Mouse (Mus musculus) c-Kit-positive CD71-negative TER-119-negative erythroid progenitor cells, embryonic 14.5 days (primary cell): ENCODE results near the gene Ugt2b38.
"Not testable (repeated sequence)": the region's sequence is repeated elsewhere in the genome, so short reads cannot be mapped to it uniquely, and the experiment has no call there.

Experiments used
- DNase-seq: peaks from one replicate; pipeline ENCODE4 v3.0.0-alpha.2; 2013; ENCODE audit warnings: low read depth

The Ugt2b38 gene

GRCm38 (mm10) chr5:87424041-87424440, at the start of gene Ugt2b38:
Ugt2b38 (minus strand) TSS chr5:87424203.
- not testable (repeated sequence) for DNase-seq

DNA sequence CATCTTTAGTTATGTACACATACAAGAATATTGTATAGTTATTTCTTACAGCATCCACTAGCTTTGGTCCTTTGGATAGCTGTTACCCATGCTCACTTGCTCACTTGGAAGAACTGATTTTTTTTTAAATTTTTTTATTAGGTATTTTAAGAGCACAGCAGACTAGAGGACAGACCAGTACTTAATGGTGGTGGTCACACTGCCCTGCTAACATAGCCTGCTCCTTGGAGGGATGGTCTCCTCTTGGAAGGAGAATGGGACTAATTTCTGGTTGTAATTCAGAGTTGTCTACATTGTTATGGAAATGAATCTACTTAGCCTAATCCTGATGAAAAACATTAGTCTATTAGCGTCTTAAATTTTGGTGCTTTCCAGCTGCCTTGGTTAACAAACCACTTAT, 34.8 kb upstream of the Ugt2b38 start:
- DNase-seq, result no peak

DNA sequence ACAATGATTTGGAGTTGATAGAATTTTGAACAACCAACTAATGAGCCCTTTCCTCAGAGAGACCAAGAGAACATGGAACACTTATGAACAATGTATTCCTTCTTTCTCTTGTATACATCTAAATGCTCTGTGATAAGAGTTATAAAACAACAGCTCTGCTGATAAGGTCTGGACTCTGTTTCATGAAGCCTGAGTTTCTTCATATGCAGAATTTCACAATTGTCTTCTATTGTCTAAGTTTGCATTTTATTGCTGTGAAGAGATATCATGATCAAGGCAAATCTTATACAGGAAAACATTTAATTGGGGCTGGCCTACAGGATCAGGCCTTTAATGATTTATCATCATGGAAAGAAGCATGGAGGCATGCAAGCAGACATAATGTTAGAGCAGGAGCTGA, 33.7 kb upstream of the Ugt2b38 start:
- DNase-seq, result no peak

DNA sequence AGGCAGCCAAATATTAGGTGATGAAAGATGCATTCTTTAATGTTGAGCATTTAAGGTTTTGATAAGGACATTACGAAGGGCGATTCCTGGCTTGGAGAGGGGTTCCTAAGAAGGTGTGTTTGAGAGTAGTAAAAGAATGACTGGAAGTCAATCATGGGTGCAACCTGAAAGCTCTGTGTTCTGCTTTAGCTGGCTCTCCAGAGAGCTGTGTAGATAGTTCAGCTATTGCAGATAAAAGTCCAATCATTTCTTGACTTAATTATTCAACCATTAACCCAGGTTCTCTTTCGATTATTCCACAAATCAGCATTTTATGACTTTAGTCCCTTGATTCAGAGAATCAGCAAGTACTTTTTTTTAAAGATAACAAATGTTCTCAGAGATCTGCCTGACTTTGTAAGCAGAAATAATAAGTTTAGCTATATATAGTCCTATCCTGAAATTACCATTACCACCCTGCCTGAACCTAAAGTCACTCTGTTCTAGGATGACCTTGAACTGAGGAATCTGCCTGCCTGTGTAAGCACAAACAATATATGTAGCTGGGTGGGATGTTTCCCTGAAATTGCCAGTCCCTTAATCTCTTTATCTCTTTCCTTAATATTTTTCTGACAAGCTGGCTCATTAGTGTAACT, 32.3 kb upstream of the Ugt2b38 start:
- DNase-seq, result no peak

- DNase-seq, result no peak
Measured at GRCm38 (mm10) chr5:87455519-87455918, 31.5 kb upstream of the Ugt2b38 start.

GRCm38 (mm10) chr5:87452514-87452913, 28.5 kb upstream of the Ugt2b38 start:
- DNase-seq, result not testable (repeated sequence)

DNA sequence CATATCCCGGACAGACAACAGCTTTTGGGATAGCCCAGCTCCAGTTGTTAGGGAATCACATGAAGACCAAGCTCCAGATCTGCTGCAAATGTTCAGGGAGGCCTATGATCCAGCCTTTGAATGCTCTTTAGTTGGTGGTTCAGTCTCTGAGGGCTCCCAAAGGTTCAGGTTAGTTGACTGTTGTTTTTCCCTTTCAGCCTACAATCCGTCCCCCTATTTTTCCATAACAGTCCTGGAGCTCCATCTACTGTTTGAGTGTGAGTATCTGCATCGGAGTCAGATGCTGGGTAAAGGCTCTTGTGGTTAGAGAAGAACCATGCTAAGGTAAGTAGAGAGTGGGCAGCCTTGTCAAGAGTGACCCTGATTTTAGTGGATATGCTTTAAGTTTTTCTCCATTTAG, 12.3 kb upstream of the Ugt2b38 start:
- no peak for DNase-seq

GRCm38 (mm10) chr5:87425676-87426075, 1.7 kb upstream of the Ugt2b38 start:
- no peak for DNase-seq

GRCm38 (mm10) chr5:87396968-87397367, 27.0 kb downstream of the Ugt2b38 start:
- DNase-seq, result no peak

GRCm38 (mm10) chr5:87390818-87391217, 33.2 kb downstream of the Ugt2b38 start:
- no peak for DNase-seq

DNA sequence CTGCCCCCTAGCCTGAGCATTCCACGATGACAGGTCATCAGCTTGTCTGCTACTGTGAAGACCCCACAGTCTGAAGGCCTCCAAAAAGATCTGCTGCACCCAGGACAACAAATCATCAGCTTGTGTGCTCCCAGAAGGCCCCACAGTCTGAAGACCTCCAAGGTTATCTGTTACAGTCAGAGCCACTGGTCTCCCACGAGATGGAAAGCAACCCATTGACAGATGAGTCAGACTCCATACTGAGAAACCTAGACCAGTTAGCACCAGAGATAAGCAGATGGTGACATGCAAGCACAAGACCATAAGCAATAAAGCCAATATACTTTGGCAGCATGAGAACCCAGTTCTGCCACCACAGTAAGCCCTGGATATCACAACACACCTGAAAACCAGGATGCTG, 43.8 kb downstream of the Ugt2b38 start:
- no peak for DNase-seq

GRCm38 (mm10) chr5:87379825-87380224, 44.2 kb downstream of the Ugt2b38 start:
- DNase-seq, result no peak

GRCm38 (mm10) chr5:87375874-87376383, 48.1 kb downstream of the Ugt2b38 start:
- DNase-seq, result no peak

- DNase-seq, result no peak
Measured at GRCm38 (mm10) chr5:87373502-87373863, 50.5 kb downstream of the Ugt2b38 start.

DNA sequence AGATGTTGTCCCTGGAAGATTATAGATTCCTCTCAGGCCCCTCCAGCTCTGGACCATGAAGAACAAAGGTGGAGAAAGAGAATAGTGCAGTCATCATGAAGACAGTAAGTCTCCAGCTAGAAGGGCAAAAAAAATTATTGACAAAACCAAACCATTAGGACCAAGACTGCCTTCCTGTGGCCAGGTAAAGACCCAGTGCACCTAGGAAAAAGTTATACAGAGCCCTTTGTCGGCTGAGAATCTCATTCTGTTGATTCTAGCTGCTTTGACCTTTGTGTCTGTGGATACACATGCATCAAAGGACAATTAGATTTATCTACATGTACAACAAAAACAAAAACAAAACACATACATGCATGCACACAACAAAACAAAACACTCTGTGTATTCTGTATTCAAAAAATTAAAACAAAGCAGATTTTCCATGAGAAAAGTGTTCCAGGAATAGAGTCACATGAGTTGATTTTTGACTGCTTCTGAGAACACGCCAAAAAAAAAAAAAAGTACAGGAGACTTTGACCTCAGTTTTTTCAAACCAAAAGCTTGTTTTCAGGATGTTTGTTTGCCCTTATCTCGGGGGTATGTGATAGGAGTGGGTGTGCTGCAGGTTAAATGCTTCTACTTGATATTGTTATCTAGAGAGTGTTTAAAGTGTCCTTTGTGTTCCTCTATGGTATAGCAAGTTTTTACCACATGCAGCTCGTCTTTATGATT, 51.1 kb downstream of the Ugt2b38 start:
- not testable (repeated sequence) for DNase-seq
